Mouse (Mus musculus) cerebellum, adult 2 months (tissue): ENCODE data around the gene Enox2.

Source experiments
- CTCF ChIP-seq: fragments of 200-500 bp; IDR thresholded peaks from 2 replicates; pipeline ENCODE4 v1.5.1; 2011; ENCODE audit warnings: low read depth, mild to moderate bottlenecking, control low read depth, low read length, moderate library complexity, borderline replicate concordance; ENCODE audit not compliant: insufficient read depth
- POLR2A ChIP-seq: fragments of 200-500 bp; IDR thresholded peaks from 2 replicates; pipeline ENCODE4 v1.6.1; 2011; ENCODE audit warnings: low read length, control low read depth, borderline replicate concordance; ENCODE audit not compliant: insufficient read depth

DNA sequence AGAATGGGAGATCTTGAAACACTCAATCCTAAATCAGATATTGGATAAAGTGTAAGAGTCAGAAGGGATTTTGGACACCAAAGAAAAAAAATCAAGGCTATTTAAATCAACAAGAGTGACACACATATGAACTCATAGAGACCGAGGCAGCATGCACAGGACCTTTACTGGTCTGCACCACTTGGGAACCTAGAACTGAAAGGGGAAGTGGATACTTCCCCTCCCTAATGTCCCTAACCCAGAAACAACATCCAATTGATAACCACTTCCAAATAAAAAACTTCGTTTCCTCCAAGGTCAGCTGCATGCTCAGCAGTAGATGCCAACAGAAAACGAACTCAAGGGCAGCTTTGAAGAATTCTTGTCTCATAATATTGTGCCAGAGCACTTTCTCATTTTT lies 171.6 kb downstream of the Enox2 start:
- TF ChIP-seq POLR2A: no peak
- TF ChIP-seq CTCF: no peak
